Mouse (Mus musculus): ENCODE measurements around the gene Gm266.

The Gm266 gene

DNA sequence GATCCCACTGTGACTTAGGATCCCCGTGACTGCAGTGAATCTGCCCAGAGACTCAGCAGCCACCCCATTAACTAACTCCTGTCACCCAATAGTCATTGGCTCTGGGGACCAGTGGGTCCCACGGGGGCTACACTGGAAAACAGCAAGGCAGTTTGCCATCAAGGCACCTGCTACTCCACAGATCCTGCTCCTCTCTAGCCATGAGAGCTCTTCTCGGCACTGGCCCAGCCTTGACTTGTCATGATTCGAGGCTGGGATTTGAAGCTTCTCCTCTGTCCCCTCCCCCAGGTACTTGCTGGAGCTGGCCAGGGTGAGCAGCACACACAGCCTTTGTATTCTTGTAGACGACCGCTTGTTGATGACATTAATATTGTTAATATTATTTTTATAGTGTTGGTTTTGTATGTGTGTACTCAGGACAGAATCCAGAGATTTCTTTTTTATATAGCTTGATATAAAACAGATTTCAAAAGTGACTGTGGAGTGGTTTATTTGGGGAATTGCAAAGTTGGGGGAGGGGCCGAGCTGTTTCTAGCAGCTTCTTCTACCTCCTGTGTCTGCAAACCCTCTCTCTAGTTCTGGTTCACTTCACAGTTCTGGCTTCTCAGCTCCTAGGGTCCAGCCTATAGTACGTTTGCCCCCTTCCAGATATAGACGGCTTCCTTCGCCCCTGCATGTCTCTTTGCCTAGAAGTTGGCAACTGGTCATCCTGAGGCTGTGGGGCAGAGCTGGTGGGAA, 30.9 kb downstream of the Gm266 start:
- no peak for DNase-seq (ENCODE audit: low spot score)

DNA sequence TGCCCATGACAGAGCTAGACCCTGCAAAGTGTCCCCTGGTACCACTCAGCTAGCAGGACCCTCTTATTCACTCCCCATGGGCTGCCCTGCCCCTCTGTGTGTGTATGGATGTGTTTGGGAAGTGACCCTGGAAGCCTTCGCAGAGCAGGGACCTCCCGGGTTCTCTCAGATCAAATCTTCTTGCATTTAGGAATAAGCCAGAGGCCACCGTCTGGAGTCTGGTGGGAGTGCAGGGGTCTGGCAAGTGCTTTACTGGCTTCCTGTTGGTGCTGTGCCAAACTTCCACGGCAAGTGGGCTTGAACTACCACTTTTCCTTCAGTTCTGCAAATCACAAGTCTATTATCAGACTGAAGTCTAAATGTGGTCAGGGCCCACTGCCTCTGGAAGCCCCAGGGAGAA, 31.6 kb downstream of the Gm266 start:
- no peak for DNase-seq (ENCODE audit: low spot score)

DNA sequence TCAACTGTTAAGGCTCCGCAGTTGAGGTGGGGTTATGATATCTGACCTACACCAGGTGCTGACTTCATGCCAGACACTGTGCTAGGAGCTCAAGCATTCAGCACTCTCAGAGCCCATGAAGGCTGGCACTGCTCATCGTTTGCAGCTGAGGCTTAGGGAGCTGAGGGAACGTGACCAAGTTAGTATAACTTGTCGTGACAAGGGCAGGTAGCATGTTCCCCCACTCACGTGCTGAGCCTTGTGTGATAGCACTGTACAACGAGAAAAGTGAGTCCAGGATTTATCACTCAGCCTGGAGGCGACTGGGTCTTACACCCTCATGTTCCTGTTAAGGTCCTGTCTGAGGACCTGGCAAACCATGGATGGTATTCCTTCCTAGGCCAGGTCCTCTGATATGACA, 34.1 kb downstream of the Gm266 start:
- no peak for DNase-seq (ENCODE audit: low spot score)

DNA sequence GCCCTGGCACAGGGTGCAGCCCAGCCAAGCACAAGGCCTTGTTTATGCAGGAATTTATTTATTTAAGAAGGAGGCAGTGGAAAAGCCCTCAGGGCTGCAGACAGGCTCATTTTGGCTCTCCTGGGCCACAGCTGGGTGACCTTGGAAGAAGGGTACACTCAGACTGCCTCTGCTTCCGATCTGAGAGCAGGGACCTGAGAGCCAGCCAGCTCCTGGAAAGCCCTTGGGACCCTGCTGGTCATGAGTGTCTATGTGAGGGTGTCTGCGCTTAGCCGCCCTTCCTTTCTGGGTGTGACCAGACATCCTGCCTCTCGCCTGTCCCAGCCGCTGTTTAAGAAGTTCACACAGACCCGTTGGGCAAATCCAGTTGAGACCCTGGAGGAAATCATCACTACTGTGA, 35.3 kb downstream of the Gm266 start:
- DNase-seq (ENCODE audit: low spot score): no peak

DNA sequence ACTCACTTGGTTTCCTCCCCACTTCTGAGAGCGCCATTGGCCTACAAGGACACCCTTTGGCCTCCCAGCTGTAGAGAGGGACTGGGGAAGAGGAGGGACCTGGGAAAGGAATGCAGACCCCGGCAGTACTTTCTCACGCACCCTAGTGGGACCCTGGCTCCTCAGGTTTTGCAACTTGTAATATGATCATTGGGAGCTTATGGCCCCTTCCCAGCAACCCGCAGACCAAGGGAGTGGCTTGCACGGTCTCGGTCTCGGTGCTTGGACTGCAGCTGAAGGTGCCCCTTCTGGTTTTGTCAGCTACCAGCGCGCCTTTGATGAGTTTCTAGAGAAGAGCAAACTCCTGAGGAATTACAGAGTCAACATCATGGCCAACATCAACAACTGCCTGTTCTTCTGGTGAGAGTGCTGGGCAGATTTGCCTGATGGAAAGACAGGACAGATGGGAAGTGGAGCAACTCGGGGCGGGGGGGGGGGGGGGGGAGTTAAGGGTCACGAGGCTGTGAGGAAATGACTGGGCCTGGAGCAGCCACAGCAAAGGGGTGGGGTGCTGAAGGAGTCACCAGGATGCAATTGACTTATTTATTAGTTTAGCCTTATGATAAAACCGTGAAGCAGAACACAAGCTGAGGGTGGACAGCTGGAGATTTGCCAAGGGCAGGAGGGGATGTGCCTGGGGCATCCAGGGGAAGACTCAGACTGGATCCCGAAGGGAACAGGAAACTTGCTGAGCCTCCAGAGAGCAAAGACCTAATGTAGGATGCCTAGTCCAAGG, 36.5 kb downstream of the Gm266 start:
- DNase-seq (ENCODE audit: low spot score): no peak

DNA sequence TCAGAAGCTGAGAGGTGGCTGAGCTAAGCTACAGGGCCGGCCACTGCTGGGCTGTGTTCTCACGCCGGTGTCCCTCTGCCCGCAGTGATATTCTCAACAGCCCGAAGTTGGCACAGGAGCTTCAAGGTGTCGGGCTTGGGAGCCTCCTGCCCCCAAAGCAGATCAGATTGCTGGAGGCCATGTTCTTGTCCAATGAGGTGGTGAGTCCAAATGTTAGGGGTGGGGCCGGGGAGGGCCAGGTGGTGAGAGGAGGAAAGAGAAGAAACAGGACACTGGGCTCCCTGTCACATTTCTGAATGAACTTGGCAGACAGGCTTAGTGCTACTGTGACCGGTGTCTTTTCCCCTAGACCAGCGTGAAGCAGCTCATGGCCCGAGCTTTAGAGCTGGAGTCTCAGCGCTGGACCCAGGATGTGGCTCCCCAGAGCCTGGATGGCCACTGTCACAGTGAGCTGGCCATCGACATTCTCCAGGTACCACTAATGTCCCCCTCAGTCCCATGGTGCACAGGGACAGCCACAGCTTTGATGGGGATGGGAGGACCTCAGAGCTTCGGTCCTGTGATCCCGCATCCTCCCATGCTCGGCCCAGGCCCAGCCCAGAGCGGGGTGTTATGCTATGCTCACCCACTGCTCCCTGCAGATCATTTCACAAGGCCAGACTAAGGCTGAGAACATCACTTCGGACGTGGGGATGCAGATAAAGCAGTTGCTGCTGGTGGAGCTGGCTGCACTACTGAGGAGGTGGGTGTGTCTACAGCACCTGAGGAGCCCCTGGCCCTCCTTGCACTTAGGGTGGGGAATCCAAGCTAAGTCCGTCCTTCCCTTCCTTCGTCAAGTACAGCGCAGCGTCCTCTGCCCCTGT, 37.5 kb downstream of the Gm266 start:
- DNase-seq (ENCODE audit: low spot score): no peak

DNA sequence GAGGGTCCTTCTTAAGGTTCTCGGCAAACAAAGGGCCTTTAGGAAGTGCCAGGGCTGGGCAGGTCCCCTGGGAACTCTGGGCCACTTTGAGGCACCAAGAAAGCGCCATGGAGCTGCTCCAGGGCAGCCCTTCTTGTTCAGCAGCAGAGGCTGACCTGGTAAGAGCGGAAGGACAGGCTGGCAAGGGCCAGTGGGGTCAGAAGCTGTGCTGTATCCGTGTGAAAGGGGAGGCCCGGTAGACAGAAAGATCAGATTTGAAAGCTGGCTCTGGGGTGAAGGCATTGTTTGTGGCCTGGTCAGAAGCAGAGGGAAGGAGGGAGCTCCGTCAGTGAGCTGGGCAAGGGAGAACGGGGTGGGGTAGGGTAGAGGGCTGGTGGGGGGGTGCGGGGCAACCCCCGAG, 38.3 kb downstream of the Gm266 start:
- DNase-seq (ENCODE audit: low spot score): no peak

DNA sequence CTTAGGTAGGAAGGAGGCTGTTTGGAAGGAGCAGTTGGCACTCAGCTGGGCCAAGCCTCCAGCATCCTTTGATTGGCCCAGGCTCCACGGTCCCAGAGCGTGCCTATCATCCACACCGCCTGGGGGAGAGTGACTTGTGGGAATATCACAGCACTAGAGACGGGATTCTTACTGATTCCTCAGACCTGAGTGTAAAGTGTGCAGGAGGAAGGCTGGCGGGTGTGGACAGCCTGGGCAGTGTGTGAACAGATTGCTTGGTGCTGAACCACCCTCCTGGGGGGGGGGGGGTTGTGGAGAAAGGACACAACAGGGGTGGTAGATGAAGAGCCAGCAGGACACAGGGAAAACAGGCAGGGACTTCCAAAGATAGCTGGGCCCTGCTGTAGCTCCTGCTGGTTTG, 38.9 kb downstream of the Gm266 start:
- no peak for DNase-seq (ENCODE audit: low spot score)

DNA sequence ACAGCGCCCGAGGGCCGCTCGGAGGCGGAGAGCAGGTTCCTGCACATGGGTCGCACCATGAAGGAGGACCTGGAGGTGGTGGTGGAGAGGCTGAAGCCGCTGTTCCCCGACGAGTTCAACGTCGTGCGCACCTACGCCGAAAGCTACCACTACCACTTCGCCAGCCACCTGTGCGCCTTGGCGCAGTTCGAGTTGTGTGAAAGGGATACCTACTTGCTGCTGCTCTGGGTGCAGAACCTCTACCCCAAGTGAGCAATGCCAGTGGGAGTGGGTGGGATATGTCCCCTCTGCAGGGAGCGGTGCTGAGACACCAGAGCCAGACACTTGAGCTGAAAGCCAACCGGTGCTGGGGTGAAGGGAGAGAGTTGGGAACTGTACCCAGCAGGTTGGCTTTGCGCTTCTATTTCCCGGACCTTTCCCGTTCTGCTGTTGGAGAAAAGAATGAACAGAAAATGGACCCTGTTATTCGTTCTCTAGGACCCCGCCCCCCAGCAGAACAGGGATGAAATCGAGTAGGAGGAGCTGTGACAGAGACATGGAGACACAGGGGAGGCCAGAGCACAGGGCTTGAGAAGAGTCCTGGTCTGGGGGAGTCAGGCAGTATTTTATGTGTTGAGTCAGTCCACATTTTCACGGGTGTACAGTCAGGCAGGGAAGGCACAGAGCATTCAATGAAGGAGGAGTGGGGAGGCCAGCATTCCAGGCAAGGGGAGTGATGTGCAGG, 39.6 kb downstream of the Gm266 start:
- DNase-seq (ENCODE audit: low spot score): no peak

DNA sequence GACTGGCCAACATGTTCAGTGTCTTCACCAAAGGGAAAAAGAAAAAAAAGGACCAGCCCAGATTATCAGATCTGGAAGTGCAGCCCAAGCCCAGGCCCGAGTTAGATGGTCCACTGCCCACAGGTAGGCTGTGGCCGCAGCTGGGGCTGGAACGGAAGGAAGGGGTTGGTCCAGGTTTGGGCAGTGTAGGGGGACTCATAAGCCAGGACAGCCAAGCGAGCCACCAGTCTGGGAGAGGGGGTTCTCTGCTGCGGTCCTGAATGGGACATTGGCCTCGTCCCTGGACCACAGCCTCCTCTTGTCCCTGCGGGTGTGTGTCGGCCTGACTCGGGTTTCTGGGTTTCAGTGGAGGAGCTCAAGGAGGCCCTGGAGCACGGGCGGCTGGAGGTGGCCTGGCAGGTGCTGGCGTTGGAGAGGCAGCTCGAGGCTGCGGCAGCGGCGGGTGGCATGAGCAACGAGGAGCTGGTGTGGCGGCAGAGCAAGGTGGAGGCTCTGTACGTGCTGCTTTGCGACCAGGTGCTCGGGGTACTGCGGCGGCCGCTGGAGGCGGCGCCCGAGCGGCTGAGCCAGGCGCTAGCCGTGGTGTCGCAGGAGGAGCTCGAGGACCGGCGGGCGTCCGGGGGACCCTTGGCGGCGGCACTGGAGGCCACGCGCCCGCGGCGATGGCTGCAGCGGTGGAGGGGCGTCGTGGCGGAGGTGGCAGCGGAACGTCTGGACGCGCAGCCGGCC, 40.3 kb downstream of the Gm266 start:
- DNase-seq (ENCODE audit: low spot score): no peak

DNA sequence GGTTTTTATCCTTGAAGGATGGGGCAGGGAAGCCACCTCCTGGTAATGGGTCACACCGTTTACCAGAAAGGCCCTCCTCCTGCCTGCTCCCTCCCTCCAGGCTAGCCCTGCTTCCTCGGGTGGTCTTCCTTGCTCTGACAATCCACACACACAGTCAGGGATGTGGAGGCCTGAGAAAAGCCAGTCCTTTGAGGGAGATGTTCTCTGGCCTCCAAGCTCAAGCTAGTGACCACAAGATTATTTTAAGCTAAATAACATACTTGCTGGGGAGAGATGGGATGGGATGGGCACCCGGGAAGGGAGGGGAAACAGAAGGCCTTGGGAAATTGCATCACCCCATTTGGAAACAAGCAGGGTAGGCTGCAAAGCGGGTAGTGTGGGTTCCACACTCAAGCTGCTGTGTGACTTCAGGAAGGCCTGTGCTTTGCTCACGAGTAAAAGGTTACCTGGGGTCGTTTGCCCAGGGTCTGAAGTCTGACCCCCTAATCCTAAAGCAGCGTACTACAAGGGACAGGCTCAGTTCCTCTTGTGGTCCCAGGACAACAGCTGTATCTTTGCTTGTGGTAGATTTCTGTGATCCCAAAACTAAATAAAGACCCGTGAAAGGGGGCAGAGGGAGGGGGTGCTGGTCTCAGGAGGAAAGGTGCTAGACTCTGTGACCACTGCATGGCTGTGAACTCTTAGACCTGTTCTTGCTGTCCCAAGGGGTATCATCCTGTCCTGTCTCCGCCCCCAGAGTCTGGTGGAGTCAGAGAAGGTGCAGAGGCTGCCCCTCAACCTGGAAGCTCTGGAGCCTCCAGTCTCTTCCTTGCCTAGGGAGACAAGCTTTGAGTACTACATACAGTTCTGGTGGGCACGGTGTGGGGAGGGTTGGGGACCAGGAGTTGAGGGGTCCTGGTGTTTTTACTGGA, 41.4 kb downstream of the Gm266 start:
- no peak for DNase-seq (ENCODE audit: low spot score)

DNA sequence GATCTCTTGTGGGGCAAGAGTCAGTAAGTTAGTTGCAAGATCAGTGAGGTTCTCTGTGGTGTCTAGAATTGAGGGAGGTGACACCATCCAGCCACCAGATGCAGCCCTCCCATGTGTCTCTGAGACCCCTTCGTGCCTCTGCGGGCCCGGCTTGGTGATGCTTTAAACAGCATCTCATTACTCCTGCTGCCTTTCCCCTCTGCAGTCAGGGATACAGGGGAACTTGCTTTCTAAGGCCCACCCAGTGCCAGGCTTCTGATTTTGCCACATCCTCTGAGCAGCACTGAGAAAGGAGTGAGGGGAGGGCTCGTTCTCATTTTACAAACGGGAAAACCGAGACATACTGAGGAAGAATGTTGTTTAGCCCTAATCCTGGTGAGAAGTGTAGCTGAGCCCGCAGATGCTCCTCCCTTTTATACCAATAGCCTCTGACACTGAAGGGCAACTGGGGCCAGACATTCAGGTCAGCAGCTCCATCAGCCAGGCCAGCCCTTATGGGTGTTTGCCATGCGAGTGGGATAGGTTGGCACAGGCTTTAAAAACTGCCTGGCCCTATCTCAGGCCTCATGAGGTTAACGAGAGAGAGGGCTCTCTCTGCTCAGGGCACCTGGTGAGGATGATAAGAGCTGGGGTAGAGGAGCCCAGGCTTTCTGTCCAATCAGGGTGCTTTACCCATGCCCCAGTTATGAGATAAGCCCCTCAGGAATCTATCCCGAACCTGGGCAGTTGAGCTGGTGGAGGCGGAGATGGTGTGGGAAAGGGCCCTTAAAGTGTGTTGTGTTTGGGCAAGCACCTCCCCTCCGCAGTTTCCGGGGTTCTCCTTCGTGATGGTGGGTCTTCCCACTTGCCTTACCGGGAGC, 42.4 kb downstream of the Gm266 start:
- no peak for DNase-seq (ENCODE audit: low spot score)

DNA sequence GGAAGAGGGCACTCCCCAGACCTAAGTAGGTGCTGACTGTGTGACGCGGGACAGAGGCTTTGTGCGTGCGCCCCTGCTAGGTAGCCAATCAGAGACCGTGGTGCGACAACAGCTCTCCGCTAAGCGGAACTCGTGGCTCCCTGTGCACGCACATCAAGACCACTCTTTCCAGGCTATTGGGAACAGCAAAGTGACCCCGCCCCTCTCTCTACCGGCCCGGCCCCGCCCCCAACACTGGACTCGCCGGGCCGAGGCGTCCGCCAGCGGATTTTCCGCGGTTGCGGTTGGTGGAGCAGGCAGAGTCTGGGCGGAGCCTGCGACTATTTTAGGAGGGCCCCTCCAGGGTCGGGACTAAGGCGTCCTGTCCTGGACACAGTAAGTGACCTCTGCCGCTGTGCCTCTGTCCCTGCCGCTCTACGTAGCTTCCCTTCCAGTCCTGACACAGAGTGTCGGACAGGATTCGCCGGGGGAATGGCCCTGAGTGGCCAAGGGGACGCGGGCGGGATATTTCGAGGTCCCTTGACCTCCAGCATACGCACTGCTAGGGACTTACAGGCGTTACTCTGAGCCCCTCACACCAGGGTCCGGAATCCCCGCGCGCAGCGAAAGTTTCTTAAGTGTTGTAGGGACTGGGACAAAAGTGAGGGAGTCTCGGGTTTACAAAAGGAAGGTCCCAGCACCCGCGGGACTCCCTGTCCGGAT, 43.2 kb downstream of the Gm266 start, which contains the start of gene Tnfaip2:
Gene Tnfaip2 (plus strand): TSS at position 161 of the 702 bp plus-strand sequence.
- no peak for DNase-seq (ENCODE audit: low spot score)

DNA sequence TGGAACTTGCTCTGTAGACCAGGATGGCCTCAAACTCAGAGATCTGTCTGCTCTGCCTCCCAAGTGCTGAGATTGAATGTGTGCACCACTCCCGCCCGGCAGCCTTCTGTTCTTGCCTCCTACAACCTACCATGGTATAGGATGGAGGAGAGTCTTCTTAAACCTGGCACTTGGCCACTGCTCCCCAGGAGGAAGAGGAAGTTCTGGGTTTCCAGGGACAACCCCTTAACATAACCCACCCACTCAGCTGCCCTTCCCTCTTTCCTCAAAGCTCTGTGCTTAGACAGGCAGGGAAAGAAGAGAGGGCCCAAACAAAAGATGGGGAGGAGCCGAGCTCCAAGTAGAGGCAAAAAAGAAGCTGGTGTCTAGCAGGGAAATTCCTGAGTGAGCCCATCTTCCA, 44.1 kb downstream of the Gm266 start:
- DNase-seq (ENCODE audit: low spot score): no peak

DNA sequence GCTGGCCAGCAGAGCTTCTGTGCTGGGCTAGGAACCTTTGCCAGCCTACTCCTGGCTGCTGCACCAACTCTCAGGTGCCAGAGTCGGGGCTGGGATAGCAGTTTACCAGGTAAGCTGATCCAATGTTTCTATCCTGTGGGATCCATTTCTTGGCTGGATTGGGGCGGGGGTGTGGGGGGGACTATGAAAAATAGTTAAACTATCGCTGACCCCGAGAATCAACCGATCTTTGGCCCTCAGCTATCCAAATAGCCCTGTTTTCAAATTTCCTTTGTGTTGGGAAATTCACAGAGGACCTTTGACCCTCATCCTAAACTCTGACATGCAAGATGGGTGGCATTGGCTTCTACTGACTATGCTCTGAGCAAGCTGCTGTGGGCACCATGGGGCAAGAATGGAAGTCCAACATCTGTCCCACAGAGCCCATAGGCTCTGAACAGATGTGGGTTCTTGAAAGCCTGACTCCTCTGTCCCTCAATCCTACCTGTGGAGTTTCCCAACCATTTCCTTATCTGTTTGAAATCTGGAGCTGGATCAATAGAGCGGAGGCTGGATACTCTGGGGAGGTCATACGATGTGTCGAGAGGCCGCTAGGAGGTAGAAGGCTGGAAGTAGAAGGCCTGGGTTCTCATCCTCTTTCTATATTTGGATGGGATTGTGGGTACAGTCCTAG, 44.8 kb downstream of the Gm266 start:
- DNase-seq (ENCODE audit: low spot score): no peak

DNA sequence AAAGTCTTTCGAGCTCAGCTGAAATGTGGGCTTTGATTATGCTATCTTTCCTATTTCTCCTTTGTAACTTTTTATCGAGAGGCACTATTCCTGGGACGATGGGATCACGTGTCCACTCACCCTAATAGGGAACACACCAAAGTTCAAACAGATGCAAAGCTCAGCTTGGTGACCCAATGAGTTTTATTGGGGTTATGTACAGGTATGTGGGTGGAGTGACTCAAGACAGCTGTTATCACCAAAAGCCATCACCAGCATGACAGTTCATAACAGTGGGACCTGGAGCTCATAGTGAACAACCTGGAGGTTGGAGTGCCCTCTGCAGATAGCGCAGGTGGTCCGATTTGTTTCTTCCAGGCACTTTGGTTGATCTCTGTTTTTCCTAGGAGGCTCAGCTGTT, 46.8 kb downstream of the Gm266 start:
- DNase-seq (ENCODE audit: low spot score): no peak

DNA sequence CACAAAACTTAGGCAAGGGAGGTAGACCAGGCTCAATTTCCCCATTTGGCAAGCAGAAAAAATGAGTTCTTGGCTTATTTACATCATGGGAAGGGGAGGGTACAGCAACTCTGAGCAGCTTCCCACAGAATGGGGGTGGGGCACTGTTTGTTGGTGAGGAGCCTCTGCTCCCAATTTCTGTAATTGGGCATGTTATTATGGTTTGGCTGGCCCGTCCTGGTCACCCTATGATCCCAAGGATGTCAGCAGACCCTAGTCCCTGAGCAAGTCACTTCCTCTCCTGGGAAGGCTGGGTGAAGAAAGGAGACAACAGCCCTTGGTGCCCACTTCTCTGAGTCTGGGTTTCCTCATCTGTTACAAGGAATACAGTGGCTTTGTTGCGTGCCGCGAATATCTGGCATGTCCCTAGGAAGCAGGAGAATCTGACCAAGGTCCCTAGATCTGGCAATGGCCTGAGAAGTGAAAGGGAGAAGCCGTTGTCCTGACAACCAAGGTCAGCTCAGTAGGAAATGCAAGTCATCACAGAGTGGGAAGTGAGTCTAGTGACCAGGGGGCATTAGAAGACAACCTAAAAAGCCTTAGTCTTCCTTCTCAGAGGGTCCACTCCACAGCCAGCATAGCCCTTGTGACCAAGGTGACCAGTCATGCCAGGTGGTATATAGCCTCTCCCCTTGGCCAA, 48.3 kb downstream of the Gm266 start:
- DNase-seq (ENCODE audit: low spot score): no peak

All from urinary bladder, postnatal 10 days (tissue).